Comparison of ENCODE assay signal across 10 mouse cellular contexts in genomic region chr12:16808045-16808444, GRCm38 (mm10). TPM values are rescaled to one million over a fixed set of nuclear protein-coding genes. Genes with fewer than 3 reads are reported as not detected.
A peak's percentile ranks its signal among the peaks of the same experiment; 100 is the strongest.
DNase-seq lines count a peak whose midpoint lies in the region; ATAC-seq lines count a peak whose summit lies in the region.
"Had no signal": no experiment of that assay in that cellular context is flagged by ENCODE, and none has a peak within 500 bp of the region (broad histone marks: within the 10 kb centered on the region; RNA-seq: fewer than 3 reads in every experiment).

No protein-coding gene starts in this region.

- no peaks in the 10 kb centered on the region for H3K9me3 ChIP-seq in kidney, embryonic 15.5 days (replicated peaks)
- H3K9me3 ChIP-seq: embryonic facial prominence, embryonic 15.5 days; liver, embryonic 13.5 days had no signal

- DNase-seq in kidney, adult 11 months: peak; percentile 24
- DNase-seq in urinary bladder, postnatal 36 days (ENCODE audit: low spot score in 2 of 2): peak; percentile 29 to 33
- no peak for DNase-seq in urinary bladder, postnatal 4 days (ENCODE audit: low spot score in 2 of 2)
- peak; percentile 75 for DNase-seq in embryo, embryonic 11 days
- DNase-seq in kidney, postnatal 4 days: peak; percentile 60 to 65
- DNase-seq in right cerebral cortex, postnatal 4 days: peak; percentile 20
- DNase-seq: liver, embryonic 13.5 days had no signal

- 34% methylated on average over 3 of the region's 3 CpGs for WGBS in kidney, embryonic 15.5 days

- H3K27ac ChIP-seq in kidney, embryonic 15.5 days: no peak overlapping the region
- H3K27ac ChIP-seq: embryonic facial prominence, embryonic 15.5 days; liver, embryonic 13.5 days had no signal

- H3K27me3 ChIP-seq in kidney, embryonic 15.5 days: peaks cover 46% of the 10 kb centered on the region

- no peak overlapping the region for H3K4me2 ChIP-seq in kidney, embryonic 15.5 days
- H3K4me2 ChIP-seq: embryonic facial prominence, embryonic 15.5 days; liver, embryonic 13.5 days had no signal

- no peak overlapping the region for H3K4me3 ChIP-seq in kidney, embryonic 15.5 days (replicated peaks)
- H3K4me3 ChIP-seq: embryonic facial prominence, embryonic 15.5 days; liver, embryonic 13.5 days had no signal

- no peak for ATAC-seq in kidney, embryonic 15.5 days (replicated peaks; ENCODE audit: low FRiP score)
- ATAC-seq in activated CD4-positive, CD25-positive, alpha-beta regulatory T cell, adult 4 months: no peak

- H3K9ac ChIP-seq in kidney, embryonic 15.5 days: no peak overlapping the region
- H3K9ac ChIP-seq: embryonic facial prominence, embryonic 15.5 days; liver, embryonic 13.5 days had no signal

- peaks cover 36% of the 10 kb centered on the region for H3K4me1 ChIP-seq in kidney, embryonic 15.5 days

- H3K36me3 ChIP-seq in kidney, embryonic 15.5 days: no peaks in the 10 kb centered on the region
- H3K36me3 ChIP-seq: embryonic facial prominence, embryonic 15.5 days; liver, embryonic 13.5 days had no signal

RNA-seq across cellular contexts. Expression of gene E2f6, which starts 2.7 kb away (rescaled TPM):
- 44.5 and 46.5 TPM in 2 replicates for polyA plus RNA-seq in kidney, embryonic 15.5 days (2015; fragmentation: Nextera tagmentation; extraction: Ambion mirVana)
- 1 to 10 TPM; 3.3 to 3.6 TPM for polyA plus RNA-seq in activated CD4-positive, CD25-positive, alpha-beta regulatory T cell, adult 4 months (2017; shearing (Covaris generic))

RNA-seq across cellular contexts. Expression of gene Greb1, which starts 7.4 kb away (rescaled TPM):
- 4.3 and 6.1 TPM in 2 replicates for polyA plus RNA-seq in kidney, embryonic 15.5 days (2015; fragmentation: Nextera tagmentation; extraction: Ambion mirVana)
- under 1 TPM in 1 of 2 experiments, not detected in 1; 0.12 TPM for polyA plus RNA-seq in activated CD4-positive, CD25-positive, alpha-beta regulatory T cell, adult 4 months (2017; shearing (Covaris generic))

Comparison
In these comparisons a context has a peak if more than half of its experiments do, and no peak if none do; other contexts are left out.
1. DNase-seq: peak in kidney, adult 11 months (single experiment), urinary bladder, postnatal 36 days (2 of 2), embryo, embryonic 11 days (single experiment), kidney, postnatal 4 days (2 of 2) and right cerebral cortex, postnatal 4 days (single experiment); none in urinary bladder, postnatal 4 days (0 of 2).